Mouse (Mus musculus) G1E (cell line): ENCODE data around the gene Tmem186.

ENCODE experiments used
- CTCF ChIP-seq: IDR thresholded peaks from 2 replicates; pipeline ENCODE4 v1.5.1; 2012; ENCODE audit warnings: low read depth, low read length, inconsistent platforms, mixed read lengths
- GATA1 ChIP-seq: IDR thresholded peaks from 2 replicates; pipeline ENCODE4 v1.6.1; 2012; ENCODE audit warnings: borderline replicate concordance, low read length, inconsistent platforms, mixed read lengths
- GATA2 ChIP-seq: IDR thresholded peaks from 2 replicates; pipeline ENCODE4 v1.6.1; 2012; ENCODE audit warnings: low read depth, low read length, inconsistent platforms, borderline replicate concordance

DNA sequence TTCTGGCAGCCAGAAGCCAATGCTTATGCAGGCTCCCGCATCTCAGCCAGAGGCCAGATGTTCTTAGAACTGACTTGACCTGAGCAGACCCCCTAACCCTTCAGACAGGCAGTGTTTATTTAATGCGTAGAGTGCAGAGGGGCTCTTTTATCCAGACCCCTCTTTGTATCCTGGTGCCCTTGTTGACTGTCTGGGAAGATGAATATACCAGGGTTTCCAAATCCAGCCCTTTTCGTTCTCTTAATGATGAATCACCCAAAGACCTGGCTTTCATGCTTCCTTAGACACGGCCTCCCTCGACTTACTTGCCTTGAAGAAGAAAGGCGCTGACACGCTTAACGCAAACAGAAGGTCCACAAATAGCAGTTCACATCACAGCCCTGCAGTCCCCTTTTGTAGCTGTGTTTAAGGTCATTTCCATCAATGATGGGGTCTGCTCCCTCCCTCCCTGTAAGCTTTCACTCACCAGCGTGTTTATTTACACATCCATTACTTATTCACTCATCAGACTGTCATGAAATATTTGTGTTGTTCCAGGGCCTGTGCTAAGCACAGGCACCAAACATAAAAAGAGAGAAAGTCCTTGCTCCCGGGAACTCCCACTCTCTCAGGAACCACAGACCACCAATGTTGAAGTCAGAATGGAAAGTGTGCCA is 17.7 kb downstream of the Tmem186 start:
- TF ChIP-seq CTCF (no peak), GATA2 (no peak), GATA1 (no peak)
